Mouse (Mus musculus) left cerebral cortex, postnatal 14 days (tissue): ENCODE data around the gene Nck1. TPM values are rescaled to one million over a fixed set of nuclear protein-coding genes. Genes with fewer than 3 reads are reported as not detected.

Experiments used
- DNase-seq, 2 experiments: peaks; one replicate each; pipeline ENCODE4 v3.0.0; 2021 to 2022; ENCODE audit warnings: low spot score in 2 of 2, mixed read lengths in 1 of 2
- intact Hi-C: fragments of 180-260 bp; cut with DNase I; formaldehyde crosslinking; loops from one replicate; pipeline ENCODE4 v1.15.1; 2025
- total RNA-seq, 2 experiments: library from RNA; stranded (reverse); gene quantifications; 2 replicates each; pipeline ENCODE4 v1.2.3; 2021

The Nck1 gene
- total RNA-seq, 2 experiments from 2014 or later = 31.5 to 35.5 TPM

DNA sequence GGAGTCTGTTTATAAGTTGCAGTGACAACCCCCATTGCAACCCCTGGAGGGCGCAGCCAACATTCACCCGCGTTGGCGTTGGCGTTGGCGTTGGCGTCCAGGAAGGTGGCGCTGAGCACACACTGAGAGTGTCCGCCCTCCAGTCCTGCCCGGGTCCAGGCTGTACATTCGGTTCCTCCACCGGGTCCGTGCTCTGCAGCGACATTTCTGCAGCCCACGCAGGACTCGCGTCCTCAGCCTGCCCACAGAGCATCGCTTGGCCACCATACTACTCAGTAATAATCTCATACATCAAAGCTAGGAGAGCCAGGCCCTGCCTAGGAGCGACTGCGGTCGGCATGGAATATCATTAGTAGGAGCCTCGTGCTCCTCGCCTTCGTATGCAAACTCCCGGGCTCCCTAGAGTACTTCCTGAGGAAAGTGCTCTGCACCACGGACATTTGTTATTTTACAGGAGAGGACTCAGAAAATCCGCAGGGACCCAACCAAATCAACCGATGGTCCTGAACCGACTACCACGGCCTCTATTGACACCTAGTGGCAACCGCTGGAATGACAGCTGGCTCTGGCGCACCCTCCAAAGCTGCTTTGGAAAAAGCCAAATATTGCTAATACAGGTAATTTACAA, 99.8 kb downstream of the Nck1 start:
- peak; percentile 76 to 87 for DNase-seq
- intact Hi-C loops = loop anchor here (2.0 to 10.0 kb wide), 3 partner anchors 599 to 714 kb away; no protein-coding TSS in a partner anchor

Other genes with a start within 250 kb of the Nck1 start
- under 1 TPM; 0.26 to 0.66 TPM for gene Il20rb, start 59.3 kb downstream of the Nck1 start, total RNA-seq
- 10 to 100 TPM; 13.4 to 17.1 TPM for gene Slc35g2, start 25.0 kb upstream of the Nck1 start, total RNA-seq
- gene Stag1, start 51.7 kb upstream of the Nck1 start, total RNA-seq = 10 to 100 TPM; 33.4 to 34.3 TPM